Mouse (Mus musculus): ENCODE measurements around the gene Hdgfl1. TPM values are rescaled to one million over a fixed set of nuclear protein-coding genes. Genes with fewer than 3 reads are reported as not detected.

Gene Hdgfl1
- not detected in 2 replicates for polyA plus RNA-seq (2012; rRNA removed; ENCODE audit: low replicate concordance)

DNA sequence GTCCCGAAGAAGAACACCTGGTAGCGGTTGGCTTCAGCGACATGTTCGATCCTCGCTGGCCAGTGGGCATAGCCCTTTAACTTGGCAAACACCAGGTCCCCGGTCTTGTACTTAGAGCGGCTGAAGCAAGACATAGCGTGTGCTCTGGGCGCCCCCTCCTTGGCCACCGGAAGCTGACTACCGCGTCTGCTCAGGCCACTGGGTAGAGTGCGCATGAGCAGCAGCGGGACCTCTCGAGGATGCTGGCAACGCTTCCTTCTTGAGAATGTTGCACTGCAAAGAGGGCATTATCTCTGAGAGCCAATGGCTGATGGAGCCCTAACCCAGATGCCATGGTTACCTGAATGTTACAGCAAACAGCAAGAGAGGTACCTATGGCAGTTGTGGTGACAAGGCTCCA lies at the start of gene Hdgfl1:
Gene Hdgfl1 (minus strand): TSS at position 211 of the 400 bp plus-strand sequence.

